Mouse (Mus musculus): ENCODE results near the gene Bloc1s6. TPM values are rescaled to one million over a fixed set of nuclear protein-coding genes. Genes with fewer than 3 reads are reported as not detected.

Bloc1s6 gene
- 23.4 TPM for polyA plus RNA-seq (2014; fragmentation: Illumina TruSeq; extraction: RNeasy Lipid Tissue Mini Kit (QIAGEN cat#74804); ENCODE audit: low read depth, low replicate concordance)

GRCm38 (mm10) chr2:122737894-122738830 lies at the start of gene Bloc1s6:
Gene Bloc1s6, plus strand, starts transcription at chr2:122738503.

GRCm38 (mm10) chr2:122702181-122703036 lies 35.9 kb upstream of the Bloc1s6 start, which contains the start of gene Slc30a4:
Gene Slc30a4, minus strand, starts transcription at chr2:122702663.

GRCm38 (mm10) chr2:122765071-122765793 lies 26.9 kb downstream of the Bloc1s6 start, which contains the start of gene Sqor:
Gene Sqor, plus strand, starts transcription at chr2:122765237.

Other genes with a start within 250 kb of the Bloc1s6 start
- 18.7 TPM for gene Gatm, start 127.2 kb upstream of the Bloc1s6 start, polyA plus RNA-seq (2014; fragmentation: Illumina TruSeq; extraction: RNeasy Lipid Tissue Mini Kit (QIAGEN cat#74804); ENCODE audit: low read depth, low replicate concordance)
- not detected for gene AA467197, start 101.5 kb upstream of the Bloc1s6 start, polyA plus RNA-seq (2014; fragmentation: Illumina TruSeq; extraction: RNeasy Lipid Tissue Mini Kit (QIAGEN cat#74804); ENCODE audit: low read depth, low replicate concordance)
- 17.3 TPM for gene Slc30a4, start 35.8 kb upstream of the Bloc1s6 start, polyA plus RNA-seq (2014; fragmentation: Illumina TruSeq; extraction: RNeasy Lipid Tissue Mini Kit (QIAGEN cat#74804); ENCODE audit: low read depth, low replicate concordance)
- gene Sqor, start 26.7 kb downstream of the Bloc1s6 start, polyA plus RNA-seq (2014; fragmentation: Illumina TruSeq; extraction: RNeasy Lipid Tissue Mini Kit (QIAGEN cat#74804); ENCODE audit: low read depth, low replicate concordance) = 218 TPM

Data from liver, adult 10 weeks (tissue).